Mouse (Mus musculus) layer of hippocampus, adult 2 months (tissue): ENCODE results near the gene Tnnt3. TPM values are rescaled to one million over a fixed set of nuclear protein-coding genes. Genes with fewer than 3 reads are reported as not detected.

Experiments used
- DNase-seq, 2 experiments: peaks; one replicate each; pipeline ENCODE4 v3.0.0; 2022; ENCODE audit warnings: low spot score in 2 of 2
- H3K27ac ChIP-seq: fragments of 200-600 bp; 2 replicates; pipeline ENCODE4 v1.8.1; 2022
- H3K4me3 ChIP-seq: fragments of 200-600 bp; 2 replicates; pipeline ENCODE4 v1.8.1; 2022; ENCODE audit warnings: mild to moderate bottlenecking
- CTCF ChIP-seq: fragments of 200-600 bp; conservative IDR thresholded peaks from 2 replicates; pipeline ENCODE4 v1.8.1; 2022; ENCODE audit warnings: antibody characterized with exemption, mild to moderate bottlenecking, moderate library complexity
- total RNA-seq, 2 experiments: library from RNA; stranded (reverse); gene quantifications; 2 replicates each; pipeline ENCODE4 v1.2.3; 2021

The Tnnt3 gene
- total RNA-seq, 2 experiments from 2014 or later: not detected

DNA sequence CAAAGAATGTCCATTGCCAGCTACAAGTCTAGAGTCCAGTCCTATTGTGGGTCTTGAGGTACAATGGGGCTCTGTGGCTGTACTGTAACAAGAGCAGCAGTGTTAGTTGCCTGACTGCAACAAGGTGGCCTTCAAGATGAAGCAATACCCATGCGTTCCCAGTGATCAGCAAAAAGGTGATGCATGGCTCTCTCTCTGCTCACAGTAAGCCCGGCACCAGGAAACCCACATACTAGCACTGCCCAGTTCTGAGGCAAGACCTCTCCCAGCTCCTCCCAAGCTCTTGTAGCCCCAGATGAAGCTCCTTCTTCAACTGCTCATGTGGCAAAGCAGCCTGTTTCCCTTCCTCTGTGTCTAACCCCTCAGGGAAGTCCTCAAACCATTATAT is 57.4 kb downstream of the Tnnt3 start:
- H3K4me3 ChIP-seq: no peak overlapping the region
- H3K27ac ChIP-seq: no peak overlapping the region
- no peak for TF ChIP-seq CTCF
- no peak for DNase-seq

GRCm38 (mm10) chr7:142557696-142558095 is 59.1 kb downstream of the Tnnt3 start:
- H3K27ac ChIP-seq: no peak overlapping the region
- no peak for DNase-seq
- no peak overlapping the region for H3K4me3 ChIP-seq
- no peak for TF ChIP-seq CTCF

GRCm38 (mm10) chr7:142558511-142559146 is 60.0 kb downstream of the Tnnt3 start:
- H3K27ac ChIP-seq: no peak overlapping the region
- DNase-seq: no peak
- no peak overlapping the region for H3K4me3 ChIP-seq
- no peak for TF ChIP-seq CTCF

DNA sequence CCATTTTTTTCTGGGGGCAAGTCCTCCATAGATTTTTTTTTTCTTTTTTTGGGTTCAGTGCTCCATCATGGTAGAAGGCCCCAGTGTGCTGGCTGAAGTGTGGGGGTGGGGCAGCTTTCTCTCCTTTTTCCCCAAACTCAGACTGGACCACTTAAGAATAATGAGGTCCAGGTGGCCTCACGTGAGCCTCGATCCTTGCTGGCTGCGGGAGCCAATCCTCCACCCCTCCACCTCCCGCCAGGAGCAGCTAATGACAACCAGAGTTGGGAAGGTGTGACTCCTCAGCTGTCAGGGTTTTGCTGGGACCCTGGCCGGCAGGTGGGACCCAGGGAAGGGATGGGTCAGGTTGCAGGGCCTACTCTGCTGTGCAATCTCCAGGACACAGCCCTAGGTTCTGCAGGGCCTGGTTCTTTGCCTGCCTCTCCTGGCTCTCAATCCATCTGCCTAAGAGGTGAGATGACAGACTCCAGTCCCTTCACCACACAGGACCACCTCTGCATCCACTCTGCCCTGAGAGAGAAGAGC is 61.1 kb downstream of the Tnnt3 start:
- no peak overlapping the region for H3K27ac ChIP-seq
- no peak for TF ChIP-seq CTCF
- no peak for DNase-seq
- no peak overlapping the region for H3K4me3 ChIP-seq

DNA sequence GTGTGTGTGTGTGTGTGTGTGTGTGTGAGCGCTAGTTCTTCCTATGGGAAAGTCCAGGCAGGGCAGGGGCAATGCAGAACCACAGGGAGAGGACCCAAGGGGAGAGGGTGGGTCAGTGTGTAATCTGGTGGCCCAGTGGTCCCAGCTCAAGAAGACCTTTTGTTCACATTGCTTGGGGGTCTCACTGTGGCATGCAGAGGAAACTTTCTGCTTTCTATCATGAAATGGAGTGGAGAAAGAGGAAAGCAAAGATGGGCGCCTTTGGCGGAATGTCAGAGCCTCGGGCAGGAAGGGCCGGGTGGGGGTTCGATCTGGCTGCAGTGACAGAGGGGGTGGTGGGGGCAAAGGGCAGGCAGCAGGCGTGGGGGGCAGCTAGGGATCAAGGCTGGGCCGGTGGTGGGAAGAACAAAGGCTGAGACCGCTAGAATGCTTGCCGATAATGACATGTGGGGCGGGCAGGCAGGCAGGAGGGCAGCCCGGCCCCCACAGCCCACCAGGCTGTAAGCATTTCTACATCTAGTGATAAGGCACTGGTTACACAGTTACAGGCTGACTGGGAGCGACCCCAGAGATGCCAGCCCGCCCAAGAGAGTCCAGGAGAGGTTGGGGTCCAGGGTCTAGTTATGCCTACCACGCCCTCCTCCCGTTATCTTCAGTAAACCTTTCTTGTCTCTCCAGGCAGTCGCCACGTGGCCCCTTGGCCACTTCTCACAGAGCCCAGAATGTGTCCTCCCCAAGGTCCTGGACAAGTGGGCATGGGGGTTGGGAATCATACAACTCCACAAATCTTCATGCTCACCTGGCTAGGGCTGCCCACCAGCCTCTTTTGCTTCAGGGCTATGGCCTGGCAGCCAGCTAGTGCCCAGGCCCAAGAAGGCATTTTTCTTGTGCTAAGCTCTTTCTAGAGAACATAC is 62.6 kb downstream of the Tnnt3 start:
- DNase-seq: no peak
- Histone ChIP-seq H3K4me3 (no peak overlapping the region), H3K27ac (no peak overlapping the region)
- no peak for TF ChIP-seq CTCF

GRCm38 (mm10) chr7:142561856-142562404 is 63.3 kb downstream of the Tnnt3 start:
- no peak overlapping the region for H3K4me3 ChIP-seq
- TF ChIP-seq CTCF: no peak
- H3K27ac ChIP-seq: no peak overlapping the region
- DNase-seq: no peak

DNA sequence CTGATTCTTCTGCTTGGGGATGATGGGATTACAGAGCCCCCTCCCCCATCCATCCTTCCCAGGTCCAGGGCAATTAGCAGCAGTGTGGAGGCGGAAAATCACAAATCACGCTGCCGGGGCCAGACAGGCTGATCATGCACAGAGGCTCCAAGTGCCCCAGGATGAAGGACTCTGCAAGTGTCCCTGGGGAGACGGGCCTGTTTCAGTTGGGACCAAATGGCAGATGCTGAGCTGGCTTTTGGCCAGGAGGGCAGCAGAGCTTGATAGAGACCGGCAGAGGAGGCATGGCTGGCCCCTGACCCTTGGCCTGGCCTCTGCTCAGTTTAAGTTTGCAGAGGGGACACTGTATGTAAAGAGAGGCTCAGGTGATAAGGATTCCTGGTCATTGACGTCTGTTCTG is 64.5 kb downstream of the Tnnt3 start:
- H3K4me3 ChIP-seq: no peak overlapping the region
- TF ChIP-seq CTCF: no peak
- DNase-seq: no peak
- no peak overlapping the region for H3K27ac ChIP-seq

GRCm38 (mm10) chr7:142564955-142565643 is 66.5 kb downstream of the Tnnt3 start:
- no peak overlapping the region for H3K27ac ChIP-seq
- no peak for TF ChIP-seq CTCF
- H3K4me3 ChIP-seq: no peak overlapping the region
- no peak for DNase-seq

Other genes starting within 250 kb of the Tnnt3 start
- not detected for gene Gm2431, start 240.5 kb upstream of the Tnnt3 start, total RNA-seq
- gene Gm4559, start 224.5 kb upstream of the Tnnt3 start, total RNA-seq: not detected
- gene Krtap5-1, start 201.7 kb upstream of the Tnnt3 start, total RNA-seq: not detected
- not detected for gene Krtap5-4, start 195.3 kb upstream of the Tnnt3 start, total RNA-seq
- 10 to 100 TPM; 35.3 to 38.6 TPM for gene Ifitm10, start 125.1 kb upstream of the Tnnt3 start, total RNA-seq
- 1 to 10 TPM in 1 of 2 experiments, not detected in 1; 4.4 TPM for gene Gm49369, start 116.2 kb upstream of the Tnnt3 start, total RNA-seq
- gene Ctsd, start 110.8 kb upstream of the Tnnt3 start, total RNA-seq: 100 to 1,000 TPM; 291 to 297 TPM
- gene Syt8, start 64.0 kb upstream of the Tnnt3 start, total RNA-seq: not detected
- gene Tnni2, start 57.0 kb upstream of the Tnnt3 start, total RNA-seq: not detected
- 1 to 10 TPM; 1.4 to 1.7 TPM for gene Lsp1, start 38.0 kb upstream of the Tnnt3 start, total RNA-seq
- gene Mrpl23, start 33.9 kb downstream of the Tnnt3 start, total RNA-seq: 1 to 10 TPM; 7.9 to 8.8 TPM
- 10 to 100 TPM; 45.8 to 68.2 TPM for gene Igf2, start 168.0 kb downstream of the Tnnt3 start, total RNA-seq
- gene Gm49394, start 171.1 kb downstream of the Tnnt3 start, total RNA-seq: not detected
- gene Ins2, start 244.5 kb downstream of the Tnnt3 start, total RNA-seq: not detected